Mouse (Mus musculus) heart, adult 2 months (tissue): Measurements from ENCODE around the gene Ttc23.

Source experiments
- CTCF ChIP-seq: fragments of 200-600 bp; IDR thresholded peaks from 2 replicates; pipeline ENCODE4 v1.8.1; 2022; ENCODE audit warnings: antibody characterized with exemption, mild to moderate bottlenecking, moderate library complexity
- EP300 ChIP-seq: fragments of 200-500 bp; IDR thresholded peaks from 2 replicates; pipeline ENCODE4 v1.6.1; 2011; ENCODE audit warnings: low read depth, low read length, control low read depth; ENCODE audit not compliant: insufficient read depth
- POLR2A ChIP-seq: fragments of 200-500 bp; IDR thresholded peaks from 2 replicates; pipeline ENCODE4 v1.6.1; 2011; ENCODE audit warnings: mild to moderate bottlenecking, low read depth, low read length, control low read depth; ENCODE audit not compliant: insufficient read depth

GRCm38 (mm10) chr7:67655186-67655585 lies 8.0 kb downstream of the Ttc23 start:
- TF ChIP-seq POLR2A (no peak), CTCF (no peak), EP300 (no peak)
